Mouse (Mus musculus) E14TG2a.4 (cell line): Measurements from ENCODE around the gene Plcxd1.

Source experiments
- CTCF ChIP-seq: conservative IDR thresholded peaks from 2 replicates; pipeline ENCODE4 v1.5.1; 2014; ENCODE audit warnings: low read length
- NANOG ChIP-seq: IDR thresholded peaks from 2 replicates; pipeline ENCODE4 v1.6.1; 2014; ENCODE audit warnings: borderline replicate concordance, low read length, mixed read lengths
- POU5F1 ChIP-seq: IDR thresholded peaks from 2 replicates; pipeline ENCODE4 v1.6.1; 2014; ENCODE audit warnings: low read length, borderline replicate concordance

GRCm38 (mm10) chr5:110102853-110103625, 3.3 kb downstream of the Plcxd1 start:
- TF ChIP-seq CTCF: no peak
- no peak for TF ChIP-seq POU5F1
- no peak for TF ChIP-seq NANOG
